Mouse (Mus musculus) ES-E14 (cell line): ENCODE results near the gene Haspin.

Experiments used
- CHD2 ChIP-seq: IDR thresholded peaks from 2 replicates; pipeline ENCODE4 v1.6.1; 2014; ENCODE audit warnings: mild to moderate bottlenecking, low read depth, low read length, inconsistent platforms
- ZNF384 ChIP-seq: IDR thresholded peaks from 2 replicates; pipeline ENCODE4 v1.6.1; 2012; ENCODE audit warnings: low read depth, low read length, inconsistent platforms

GRCm38 (mm10) chr11:73159957-73160810 lies 22.1 kb upstream of the Haspin start, which contains the start of gene P2rx5:
- TF ChIP-seq ZNF384 (no peak), CHD2 (no peak)
